Mouse (Mus musculus) MEL (cell line): ENCODE measurements at regions not wholly inside any gene's neighbourhood (a gene's known extent, or its start where the extent isn't known, plus 50 kb on each side); places are given as distances from the start of the nearest gene placed in this dataset.

ENCODE experiments used
- CTCF ChIP-seq, 3 experiments: IDR thresholded peaks in 2 of 3; conservative IDR thresholded peaks in 1 of 3; 2 replicates each; pipeline ENCODE4 v1.5.1; 2011 to 2012; ENCODE audit warnings: low read length in 3 of 3, low read depth in 2 of 3, mild to moderate bottlenecking in 2 of 3, improper control_type of control experiment in 1 of 3, inconsistent platforms in 1 of 3, mixed read lengths in 1 of 3, moderate library complexity in 1 of 3; ENCODE audit not compliant: control insufficient read depth in 1 of 3, insufficient read depth in 1 of 3, poor library complexity in 1 of 3, severe bottlenecking in 1 of 3
- EP300 ChIP-seq, 2 experiments: IDR thresholded peaks; 2 replicates each; pipeline ENCODE4 v1.6.1; 2011; ENCODE audit warnings: improper control_type of control experiment in 2 of 2, low read length in 2 of 2, low read depth in 1 of 2, mild to moderate bottlenecking in 1 of 2
- POLR2A ChIP-seq, 2 experiments: IDR thresholded peaks; 2 replicates each; pipeline ENCODE4 v1.6.1; 2011 to 2012; ENCODE audit warnings: low read length in 2 of 2, mild to moderate bottlenecking in 2 of 2, control low read depth in 1 of 2, improper control_type of control experiment in 1 of 2, low read depth in 1 of 2, moderate library complexity in 1 of 2; ENCODE audit not compliant: control insufficient read depth in 1 of 2, insufficient read depth in 1 of 2, poor library complexity in 1 of 2
- ZC3H11A ChIP-seq: IDR thresholded peaks from 2 replicates; pipeline ENCODE4 v1.6.1; 2012; ENCODE audit warnings: low read depth, mild to moderate bottlenecking, inconsistent platforms, low read length, improper control_type of control experiment

DNA sequence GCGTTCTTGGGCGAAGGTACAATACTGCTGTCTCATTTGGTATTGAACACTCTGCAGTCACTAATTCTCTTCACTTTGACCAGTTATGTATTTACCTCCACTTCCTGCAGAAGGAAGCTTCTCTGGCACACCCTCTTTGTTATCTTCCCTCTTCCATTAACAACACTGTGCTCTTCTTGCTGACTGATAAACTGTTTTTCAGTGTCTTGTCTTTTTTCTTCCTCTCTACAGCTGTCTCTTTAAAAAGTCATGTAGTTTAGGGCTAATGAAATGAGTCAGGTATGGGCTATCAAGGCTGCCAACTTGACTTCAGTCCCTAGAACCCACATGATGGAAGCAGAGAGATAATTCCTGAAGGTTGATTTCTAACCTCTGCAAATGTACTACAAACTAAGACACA lies 370.0 kb downstream of the Izumo3 start:
- TF ChIP-seq CTCF (IDR thresholded peaks at IDR 0.05 in 2 of 3, conservative IDR thresholded peaks at IDR 0.05 in 1 of 3; ENCODE audit: control insufficient read depth in 1 of 3, insufficient read depth in 1 of 3, low read depth in 2 of 3, low read length in 3 of 3, poor library complexity in 1 of 3, severe bottlenecking in 1 of 3) (no peak), POLR2A (IDR thresholded peaks at IDR 0.05; ENCODE audit: control insufficient read depth in 1 of 2, insufficient read depth in 1 of 2, low read depth in 1 of 2, low read length in 2 of 2, poor library complexity in 1 of 2) (no peak), ZC3H11A (no peak), EP300 (IDR thresholded peaks at IDR 0.05; ENCODE audit: low read depth in 1 of 2, low read length in 2 of 2) (peak; percentile 95)
